Mouse (Mus musculus) hindbrain, embryonic 14.5 days (tissue): ENCODE results near the gene Skor1. TPM values are rescaled to one million over a fixed set of nuclear protein-coding genes. Genes with fewer than 3 reads are reported as not detected.

Experiments used
- ATAC-seq: fragments of 200-750 bp; cut with Nextera tagmentation; 2 replicates; pipeline ENCODE4 v1.8.0; 2017; ENCODE audit warnings: moderate number of reproducible peaks, mild to moderate bottlenecking, moderate TSS enrichment, moderate library complexity; ENCODE audit not compliant: low FRiP score
- DNase-seq: peaks from one replicate; pipeline ENCODE4 v3.0.0-alpha.2; 2015; ENCODE audit warnings: low spot score
- H3K27ac ChIP-seq: fragments of 300-500 bp; sonication (generic); 2 replicates; pipeline ENCODE4 v1.5.1; 2014; ENCODE audit warnings: mild to moderate bottlenecking, moderate library complexity
- H3K27me3 ChIP-seq: fragments of 300-500 bp; sonication (generic); 2 replicates; pipeline ENCODE4 v1.6.1; 2014; ENCODE audit warnings: mild to moderate bottlenecking, low read length, mixed read lengths; ENCODE audit not compliant: control insufficient read depth, insufficient read depth
- H3K36me3 ChIP-seq: fragments of 300-500 bp; sonication (generic); replicated peaks from 2 replicates; pipeline ENCODE4 v1.6.1; 2014; ENCODE audit not compliant: control insufficient read depth, insufficient read depth
- H3K4me1 ChIP-seq: fragments of 300-500 bp; sonication (generic); replicated peaks from 2 replicates; pipeline ENCODE4 v1.6.1; 2014; ENCODE audit warnings: antibody characterized with exemption, low read length, mixed read lengths; ENCODE audit not compliant: control insufficient read depth, insufficient read depth
- H3K4me2 ChIP-seq: fragments of 300-500 bp; sonication (generic); replicated peaks from 2 replicates; pipeline ENCODE4 v1.6.1; 2014; ENCODE audit warnings: mild to moderate bottlenecking, moderate library complexity
- H3K4me3 ChIP-seq: fragments of 300-500 bp; sonication (generic); replicated peaks from 2 replicates; pipeline ENCODE4 v1.5.1; 2014; ENCODE audit warnings: mild to moderate bottlenecking, low read length
- H3K9ac ChIP-seq: fragments of 300-500 bp; sonication (generic); 2 replicates; pipeline ENCODE4 v1.6.1; 2014
- H3K9me3 ChIP-seq: fragments of 300-500 bp; sonication (generic); 2 replicates; pipeline ENCODE4 v1.6.1; 2016; ENCODE audit warnings: low read length; ENCODE audit not compliant: control insufficient read depth
- WGBS: fragments of 180-500 bp; shearing (Covaris S2); extraction: QIAGEN DNeasy Blood & Tissue Kit; methylation state at CpG from one replicate; pipeline ENCODE4 v1.1.7; 2014; 5-methylcytosine and 5-hydroxymethylcytosine counted together
- polyA plus RNA-seq: library from polyadenylated mRNA; unstranded; fragments of >200 nt; fragmentation: Nextera tagmentation; extraction: Ambion mirVana; gene quantifications from 2 replicates; pipeline ENCODE4 v1.2.1, GENCODE M21; 2014

Skor1 gene
- polyA plus RNA-seq, 1 experiment from 2014 or later, result 21.5 TPM

DNA sequence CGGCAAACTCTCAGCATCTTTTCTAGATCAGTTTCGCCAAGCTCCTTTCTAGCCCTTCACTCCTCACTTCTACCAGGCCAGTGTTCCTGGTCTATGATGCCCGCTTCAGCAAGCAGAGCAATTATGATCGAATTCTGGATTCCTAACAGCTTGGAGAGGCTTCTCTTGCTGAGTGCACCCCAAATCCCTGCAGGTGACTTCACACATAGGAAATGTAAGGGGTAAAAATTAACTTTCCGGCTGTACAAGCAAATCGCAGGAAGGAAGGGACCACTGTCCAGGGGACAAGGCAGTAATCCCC, 11.2 kb downstream of the Skor1 start:
- ATAC-seq (no peak), DNase-seq (no peak)
- H3K4me2 ChIP-seq, result peak overlapping the region; percentile 60
- WGBS, result 2% methylated on average over 6 of the region's 6 CpGs
- peaks cover 37% of the 10 kb centered on the region for H3K4me1 ChIP-seq
- no peak overlapping the region for H3K9ac ChIP-seq
- H3K27ac ChIP-seq, result no peak overlapping the region
- no peaks in the 10 kb centered on the region for H3K9me3 ChIP-seq
- H3K36me3 ChIP-seq, result no peaks in the 10 kb centered on the region
- peak overlapping the region; percentile 20; the same call in 1 of the 2 replicates for H3K4me3 ChIP-seq
- H3K27me3 ChIP-seq, result peaks cover 86% of the 10 kb centered on the region

DNA sequence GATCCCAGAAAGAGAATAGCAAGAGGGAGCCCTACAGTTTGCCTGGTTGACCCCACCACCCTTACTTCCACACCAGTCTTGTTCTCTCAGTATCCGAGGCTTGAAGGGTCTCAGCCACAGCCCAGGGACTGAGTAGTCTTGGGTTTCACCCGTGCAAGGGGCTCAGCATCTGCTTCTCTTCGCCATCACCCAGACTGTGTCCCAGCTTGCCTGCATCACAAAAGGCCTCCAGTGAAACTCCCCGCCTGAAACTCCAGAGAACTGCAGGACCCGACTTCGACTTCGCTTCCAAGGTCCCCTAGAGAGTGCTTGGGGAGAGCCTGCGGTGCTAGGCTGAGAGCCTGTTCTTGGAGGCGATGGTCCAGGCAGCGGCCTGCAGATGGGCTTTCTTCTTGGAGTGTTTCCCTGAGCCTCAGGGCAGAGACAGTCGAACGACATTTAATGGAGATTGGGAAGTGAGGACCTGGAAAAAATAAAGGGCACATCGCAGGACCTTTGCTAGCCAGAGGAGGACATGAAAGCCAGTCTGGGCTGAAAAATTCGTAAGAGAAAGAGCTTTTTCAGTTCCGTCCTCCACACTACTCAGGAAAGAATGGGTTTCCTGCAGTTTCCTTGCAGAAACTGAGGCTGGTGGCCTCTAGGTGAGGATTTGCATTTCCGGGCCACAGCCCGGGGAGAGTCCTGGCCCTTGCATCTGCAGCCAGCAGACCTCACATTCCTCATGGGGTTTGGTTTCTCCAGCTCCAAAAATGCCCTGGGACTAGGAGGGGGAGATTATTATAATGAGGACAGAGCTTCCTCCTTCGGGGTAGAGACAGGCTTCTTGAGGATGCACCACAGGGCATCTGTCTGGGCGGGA, 11.8 kb downstream of the Skor1 start:
- ATAC-seq (no peak), DNase-seq (peak; percentile 24)
- Histone ChIP-seq H3K4me1 (peaks cover 37% of the 10 kb centered on the region), H3K36me3 (no peaks in the 10 kb centered on the region), H3K27me3 (peaks cover 81% of the 10 kb centered on the region), H3K4me2 (peak overlapping the region; percentile 9; the same call in 1 of the 2 replicates), H3K9me3 (no peaks in the 10 kb centered on the region), H3K27ac (peak overlapping the region; percentile 40), H3K4me3 (no peak overlapping the region), H3K9ac (no peak overlapping the region)
- whole genome bisulfite sequencing, result 3% methylated on average over 19 of the region's 19 CpGs

DNA sequence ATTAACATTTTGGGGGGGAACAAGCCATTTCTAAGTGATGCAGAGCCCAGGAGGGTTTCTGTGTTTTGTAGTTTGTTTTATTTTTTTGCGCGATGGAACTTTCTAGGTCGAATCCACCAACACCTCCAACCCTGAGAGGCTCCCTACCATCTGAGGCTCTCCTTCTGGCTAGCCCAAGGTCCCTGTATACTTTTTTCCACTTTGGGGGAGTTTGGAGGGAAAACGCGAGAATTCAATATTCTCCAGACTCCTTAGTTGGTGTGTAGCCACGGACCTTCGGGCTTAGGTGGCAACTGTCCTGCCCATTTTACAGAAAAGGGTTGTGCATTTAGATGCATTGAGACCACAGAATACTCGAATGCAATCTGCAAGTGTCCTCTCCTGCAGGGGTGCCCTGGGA, 12.5 kb downstream of the Skor1 start:
- Histone ChIP-seq H3K9me3 (no peaks in the 10 kb centered on the region), H3K27me3 (peaks cover 73% of the 10 kb centered on the region), H3K4me2 (no peak overlapping the region), H3K9ac (no peak overlapping the region), H3K27ac (no peak overlapping the region), H3K4me1 (peaks cover 40% of the 10 kb centered on the region), H3K4me3 (no peak overlapping the region), H3K36me3 (no peaks in the 10 kb centered on the region)
- 7% methylated on average over 8 of the region's 8 CpGs for WGBS
- no peak for DNase-seq
- no peak for ATAC-seq

DNA sequence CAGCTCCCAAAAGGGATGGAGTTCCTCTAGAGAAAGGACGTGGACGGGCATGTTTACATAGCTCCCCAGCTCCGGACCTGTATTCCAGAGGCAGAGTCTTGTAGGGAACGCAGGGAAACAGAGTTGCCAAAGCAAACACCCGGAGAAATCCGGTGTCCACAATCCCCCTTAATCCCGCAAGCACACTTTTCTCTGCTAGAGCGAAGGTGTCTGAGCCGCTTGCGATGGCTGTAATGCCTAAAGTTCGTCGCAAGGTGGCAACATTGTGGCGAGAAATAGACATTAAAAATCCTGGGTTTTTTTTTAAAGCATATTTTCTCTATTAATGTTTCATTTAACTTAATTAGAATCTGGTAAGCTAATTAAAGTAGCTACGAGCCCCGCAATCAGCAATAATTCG, 13.0 kb downstream of the Skor1 start:
- DNase-seq (peak; percentile 85), ATAC-seq (no peak)
- WGBS, result under 1% methylated on average over 16 of the region's 16 CpGs
- no peak overlapping the region for H3K9ac ChIP-seq
- H3K4me1 ChIP-seq, result peaks cover 44% of the 10 kb centered on the region
- no peak overlapping the region; the same call in 1 of the 2 replicates for H3K4me3 ChIP-seq
- no peaks in the 10 kb centered on the region for H3K9me3 ChIP-seq
- H3K4me2 ChIP-seq, result peak overlapping the region; percentile 29
- H3K27ac ChIP-seq, result no peak overlapping the region
- H3K36me3 ChIP-seq, result no peaks in the 10 kb centered on the region
- peaks cover 69% of the 10 kb centered on the region for H3K27me3 ChIP-seq

DNA sequence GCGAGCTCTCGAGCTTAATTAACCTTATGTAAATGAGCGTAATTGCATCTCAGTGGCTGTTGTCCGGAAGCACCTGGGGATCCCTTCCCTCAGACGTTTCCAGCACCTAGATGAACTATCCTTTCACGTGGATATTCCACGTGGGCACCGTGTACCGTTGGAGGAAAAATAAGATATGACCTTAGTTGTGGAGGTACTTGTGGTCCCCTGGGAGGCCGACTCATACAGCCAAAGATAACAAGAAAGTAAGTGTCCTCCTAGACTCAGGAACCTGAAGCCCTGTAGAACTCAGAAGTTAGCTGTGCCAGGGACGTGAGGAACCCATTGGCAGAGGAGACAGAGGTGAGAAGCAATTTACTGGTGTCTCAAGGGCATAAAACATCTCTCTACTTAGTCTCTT, 13.4 kb downstream of the Skor1 start:
- Histone ChIP-seq H3K4me2 (peak overlapping the region; percentile 29), H3K9ac (no peak overlapping the region), H3K27me3 (peaks cover 64% of the 10 kb centered on the region), H3K27ac (no peak overlapping the region), H3K9me3 (no peaks in the 10 kb centered on the region), H3K4me3 (no peak overlapping the region; the same call in 1 of the 2 replicates), H3K36me3 (no peaks in the 10 kb centered on the region), H3K4me1 (peaks cover 44% of the 10 kb centered on the region)
- 3% methylated on average over 11 of the region's 11 CpGs for WGBS
- no peak for DNase-seq
- no peak for ATAC-seq

DNA sequence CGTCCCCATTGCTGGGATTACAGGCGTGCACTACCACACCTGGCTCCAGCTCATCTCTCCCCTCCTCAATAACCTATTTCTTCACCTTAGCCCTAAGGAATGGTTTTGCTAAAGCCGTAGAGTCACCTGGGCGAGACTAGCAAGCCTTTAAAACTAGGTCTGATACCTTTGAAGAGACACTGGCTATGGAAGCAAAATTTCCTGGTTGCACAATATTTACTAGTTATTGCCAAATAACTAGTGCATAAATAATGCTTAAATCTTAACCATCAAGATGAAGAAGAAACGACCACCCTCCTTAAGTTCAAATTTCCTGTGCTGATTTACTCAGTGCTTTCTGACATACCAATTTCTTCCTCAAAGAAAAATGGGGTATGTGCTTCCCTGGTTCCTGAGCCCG, 15.1 kb downstream of the Skor1 start:
- H3K4me3 ChIP-seq, result peak overlapping the region; percentile 46
- no peaks in the 10 kb centered on the region for H3K9me3 ChIP-seq
- peaks cover 35% of the 10 kb centered on the region for H3K4me1 ChIP-seq
- WGBS, result 12% methylated on average over 6 of the region's 6 CpGs
- H3K27me3 ChIP-seq, result peaks cover 47% of the 10 kb centered on the region
- H3K9ac ChIP-seq, result peak overlapping the region; percentile 60
- ATAC-seq (no peak), DNase-seq (peak; percentile 27)
- H3K27ac ChIP-seq, result no peak overlapping the region
- H3K4me2 ChIP-seq, result peak overlapping the region; percentile 61
- no peaks in the 10 kb centered on the region for H3K36me3 ChIP-seq

DNA sequence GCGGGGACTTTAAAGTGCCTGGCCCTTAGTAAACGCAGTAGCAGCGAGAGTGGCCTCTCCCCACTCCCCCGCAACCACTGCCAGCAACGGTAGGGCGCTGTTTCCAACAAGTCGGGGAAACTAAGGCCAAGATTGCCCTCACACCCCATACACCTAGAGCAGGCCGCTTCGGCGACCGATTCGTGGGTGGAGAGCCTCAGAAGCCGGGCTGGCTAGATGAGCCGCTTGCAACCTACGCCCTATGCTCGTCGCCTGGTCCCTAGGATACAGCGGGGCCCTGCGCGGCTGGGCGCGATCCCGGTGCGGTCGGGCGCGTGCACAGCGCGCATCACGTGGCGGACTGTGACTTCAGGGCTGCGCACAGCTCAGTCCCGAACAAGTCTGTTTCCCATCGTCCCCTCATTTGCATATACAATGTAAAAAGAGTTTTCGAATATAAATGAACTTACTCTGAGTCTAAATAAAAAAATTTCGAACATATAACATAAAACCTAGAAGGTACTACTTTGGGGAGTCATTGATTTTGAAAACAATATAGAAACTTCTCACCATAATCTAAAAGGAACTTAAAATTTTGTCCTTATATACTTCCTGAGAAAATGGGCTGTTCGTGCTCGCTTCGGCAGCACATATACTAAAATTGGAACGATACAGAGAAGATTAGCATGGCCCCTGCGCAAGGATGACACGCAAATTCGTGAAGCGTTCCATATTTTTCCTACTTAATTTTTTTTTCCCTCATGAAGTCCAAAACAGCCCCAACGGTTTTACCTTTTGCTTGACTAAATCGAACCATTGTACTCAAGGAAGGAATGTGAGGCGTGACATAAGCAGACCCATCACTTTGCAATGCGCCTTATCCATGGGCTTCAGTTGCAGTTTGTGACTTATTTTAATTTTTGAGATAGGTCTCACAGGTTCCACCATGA, 15.8 kb downstream of the Skor1 start:
- under 1% methylated on average over 48 of the region's 48 CpGs for WGBS

DNA sequence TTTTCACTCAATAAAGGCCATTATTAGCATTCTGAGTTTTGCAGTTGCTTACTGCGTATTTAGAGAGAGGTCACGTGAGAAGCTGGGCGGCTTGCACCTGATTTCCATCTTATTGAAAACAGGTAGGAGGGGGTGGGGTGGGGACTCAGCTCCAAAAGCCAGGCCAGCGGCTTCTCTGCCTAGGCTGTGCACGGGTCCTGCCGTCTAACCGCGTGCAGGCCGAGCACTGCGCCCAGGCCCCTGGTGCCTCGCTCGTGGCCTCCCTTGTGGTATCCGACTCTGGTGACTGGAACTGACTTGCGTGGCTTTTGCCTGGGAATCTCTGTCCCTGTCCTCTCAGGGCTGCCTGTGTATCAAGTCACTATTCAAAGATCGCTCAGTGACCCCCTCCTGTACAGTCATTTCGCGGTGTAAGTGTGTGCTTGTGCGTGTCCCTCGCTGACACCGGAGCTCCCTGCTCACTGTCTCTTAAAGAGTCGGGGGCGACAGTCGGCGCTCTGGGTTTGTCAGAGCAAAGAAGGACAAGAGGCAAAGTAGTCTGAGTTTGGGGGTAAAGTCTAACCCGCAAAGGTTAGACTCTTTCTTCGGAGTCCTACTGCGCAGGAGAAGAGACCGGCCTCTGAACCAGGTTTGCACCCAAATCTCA, 16.7 kb downstream of the Skor1 start:
- Histone ChIP-seq H3K36me3 (no peaks in the 10 kb centered on the region), H3K4me1 (peaks cover 32% of the 10 kb centered on the region), H3K9me3 (no peaks in the 10 kb centered on the region), H3K4me2 (peak overlapping the region; percentile 61), H3K4me3 (peak overlapping the region; percentile 46), H3K9ac (peak overlapping the region; percentile 60), H3K27me3 (peaks cover 32% of the 10 kb centered on the region), H3K27ac (peak overlapping the region; percentile 85)
- DNase-seq (peak; percentile 52), ATAC-seq (0 out of 2 replicates have a peak, but pooled peaks have one; percentile 9)
- WGBS, result 2% methylated on average over 28 of the region's 28 CpGs

More for the DNA sequence above, 15.8 kb downstream of the Skor1 start:
- H3K4me3 ChIP-seq, result peak overlapping the region; percentile 46
- H3K27me3 ChIP-seq, result peaks cover 40% of the 10 kb centered on the region
- peaks cover 32% of the 10 kb centered on the region for H3K4me1 ChIP-seq
- DNase-seq (peak; percentile 93), ATAC-seq (peak; percentile 96)
- no peaks in the 10 kb centered on the region for H3K36me3 ChIP-seq
- peak overlapping the region; percentile 61 for H3K4me2 ChIP-seq
- no peaks in the 10 kb centered on the region for H3K9me3 ChIP-seq
- peak overlapping the region; percentile 85 for H3K27ac ChIP-seq
- H3K9ac ChIP-seq, result peak overlapping the region; percentile 60

DNA sequence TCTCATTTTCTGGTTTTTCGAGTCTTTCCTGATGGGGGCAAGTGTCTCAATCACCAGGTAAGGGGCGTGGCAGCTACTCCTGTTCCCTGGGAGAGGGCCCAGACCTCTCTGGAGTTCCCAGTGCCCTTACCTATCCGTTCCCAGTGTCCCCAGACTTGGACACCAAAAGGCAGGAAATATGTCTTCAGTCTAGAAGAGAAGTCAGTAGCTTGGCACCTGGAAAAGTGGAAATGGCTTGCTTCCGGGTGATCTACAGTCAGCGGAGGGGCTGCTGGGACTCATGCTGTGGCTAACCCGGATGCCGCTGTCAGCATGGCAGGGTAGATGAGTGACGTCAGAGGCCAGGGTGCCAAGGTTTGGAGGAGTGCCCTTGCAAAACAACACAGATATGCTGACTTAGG, 19.1 kb downstream of the Skor1 start:
- 85% methylated on average over 8 of the region's 8 CpGs for WGBS
- no peaks in the 10 kb centered on the region for H3K36me3 ChIP-seq

More for the DNA sequence above, 19.1 kb downstream of the Skor1 start:
- H3K4me3 ChIP-seq, result no peak overlapping the region
- no peak overlapping the region for H3K4me2 ChIP-seq
- H3K9me3 ChIP-seq, result no peaks in the 10 kb centered on the region
- no peak overlapping the region for H3K9ac ChIP-seq
- peaks cover 13% of the 10 kb centered on the region for H3K27me3 ChIP-seq
- DNase-seq, result no peak
- H3K27ac ChIP-seq, result no peak overlapping the region
- ATAC-seq, result no peak
- H3K4me1 ChIP-seq, result peaks cover 20% of the 10 kb centered on the region
